Mouse (Mus musculus): Measurements from ENCODE around the gene Olfr372.

The Olfr372 gene

DNA sequence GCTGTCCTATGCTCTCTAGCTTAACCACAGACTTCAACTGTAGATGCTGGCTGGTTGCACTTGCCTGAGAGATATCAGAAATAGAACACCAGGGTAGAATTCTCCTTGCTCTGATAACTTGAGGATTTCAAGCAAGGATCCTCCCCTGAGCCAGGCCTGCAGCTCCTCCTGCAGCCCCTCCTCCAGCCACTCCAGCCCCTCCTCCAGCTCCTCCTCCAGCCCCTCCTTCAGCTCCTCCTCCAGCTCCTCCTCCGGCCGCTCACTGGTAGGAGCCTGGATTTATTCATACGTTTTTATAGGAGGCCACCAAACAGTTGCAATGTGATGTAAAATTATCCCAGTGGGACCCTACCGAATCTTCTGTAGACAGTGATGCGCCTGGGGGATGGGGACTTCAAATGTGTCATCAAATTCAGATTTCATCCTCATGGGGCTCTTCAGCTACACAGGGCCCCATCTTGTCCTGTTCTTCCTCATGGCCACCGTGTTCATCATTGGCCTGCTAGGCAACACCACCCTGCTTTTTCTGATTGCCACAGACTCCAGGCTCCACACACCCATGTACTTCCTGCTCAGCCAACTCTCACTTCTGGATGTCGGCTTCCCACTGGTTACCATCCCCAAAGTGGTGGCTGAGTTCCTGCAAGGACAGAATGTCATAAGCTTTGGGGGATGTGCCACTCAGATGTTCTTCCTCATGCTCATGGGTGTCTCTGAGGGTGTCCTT lies 58.5 kb downstream of the Olfr372 start:
- DNase-seq (ENCODE audit: low spot score in 2 of 2) = peak; percentile 37 to 65

DNA sequence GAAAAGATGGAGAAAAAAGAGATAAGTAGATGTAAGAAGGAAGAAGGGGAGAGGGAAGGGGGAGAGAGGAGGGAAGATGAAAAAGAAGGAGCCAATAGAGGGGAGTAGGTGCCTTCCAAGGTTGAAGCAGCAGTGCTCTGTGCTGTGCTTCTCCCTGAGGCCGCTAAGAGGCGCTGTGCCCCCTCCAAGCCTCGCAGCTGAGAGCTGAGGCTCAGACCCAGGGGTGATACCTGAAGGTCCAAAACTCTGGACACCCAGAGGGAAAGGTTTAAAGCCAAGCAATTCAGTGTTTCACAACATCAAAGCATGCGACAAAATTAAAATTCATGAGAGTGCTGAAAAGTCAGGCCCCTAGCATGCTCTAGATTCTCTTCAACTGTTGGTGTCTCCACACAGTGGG lies 64.1 kb downstream of the Olfr372 start:
- DNase-seq (ENCODE audit: low spot score in 2 of 2) = peak in 1 of 2 experiments; percentile 11

DNA sequence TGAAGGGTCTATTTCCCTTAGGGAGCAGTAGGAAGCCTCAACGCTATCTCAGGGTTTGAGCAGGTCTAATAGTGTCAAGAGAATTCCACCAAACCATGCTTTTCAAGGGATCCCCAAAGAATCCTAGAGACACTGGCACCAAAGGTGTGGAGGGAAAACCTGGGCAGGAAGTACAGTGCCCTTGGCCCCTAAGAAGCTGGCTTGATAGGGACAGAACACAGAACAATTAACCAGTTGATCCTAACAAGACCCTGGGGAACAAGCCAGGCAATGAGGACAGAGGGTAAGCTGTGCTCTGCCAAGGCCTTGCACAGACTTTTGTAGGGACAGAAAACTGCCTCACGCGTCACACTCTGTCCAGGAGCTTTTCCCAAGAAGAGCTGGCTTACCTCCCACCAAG lies 65.7 kb downstream of the Olfr372 start, which contains the start of gene Olfr374:
TSS of gene Olfr374 (plus strand) at position 301 of the 400 bp plus-strand sequence.
- DNase-seq (ENCODE audit: low spot score in 2 of 2) = no peak
